Mouse (Mus musculus) forebrain, embryonic 14.5 days (tissue): Measurements from ENCODE around the gene Mbnl2. TPM values are rescaled to one million over a fixed set of nuclear protein-coding genes. Genes with fewer than 3 reads are reported as not detected.

ENCODE experiments used
- ATAC-seq: fragments of 200-750 bp; cut with Nextera tagmentation; 2 replicates; pipeline ENCODE4 v1.8.0; 2017; ENCODE audit warnings: mild to moderate bottlenecking, moderate library complexity
- DNase-seq: peaks from one replicate; pipeline ENCODE4 v3.0.0-alpha.2; 2015; ENCODE audit warnings: low spot score
- H3K27ac ChIP-seq: fragments of 300-500 bp; sonication (generic); 2 replicates; pipeline ENCODE4 v1.5.1; 2014; ENCODE audit warnings: low read depth, mild to moderate bottlenecking, control low read depth, low read length, moderate library complexity
- H3K27me3 ChIP-seq: fragments of 300-500 bp; sonication (generic); replicated peaks from 2 replicates; pipeline ENCODE4 v1.6.1; 2014; ENCODE audit warnings: low read length, control low read depth, mixed read lengths; ENCODE audit not compliant: control insufficient read depth, insufficient read depth
- H3K36me3 ChIP-seq: fragments of 300-500 bp; sonication (generic); 2 replicates; pipeline ENCODE4 v1.6.1; 2014; ENCODE audit warnings: low read length, control low read depth; ENCODE audit not compliant: control insufficient read depth, insufficient read depth
- H3K4me1 ChIP-seq: fragments of 300-500 bp; sonication (generic); 2 replicates; pipeline ENCODE4 v1.6.1; 2014; ENCODE audit warnings: antibody characterized with exemption, low read length, control low read depth; ENCODE audit not compliant: control insufficient read depth, insufficient read depth
- H3K4me2 ChIP-seq: fragments of 300-500 bp; sonication (generic); 2 replicates; pipeline ENCODE4 v1.6.1; 2014; ENCODE audit warnings: mild to moderate bottlenecking, control low read depth, low read length
- H3K4me3 ChIP-seq: fragments of 300-500 bp; sonication (generic); 2 replicates; pipeline ENCODE4 v1.5.1; 2014; ENCODE audit warnings: low read depth, low read length, control low read depth
- H3K9ac ChIP-seq: fragments of 300-500 bp; sonication (generic); 2 replicates; pipeline ENCODE4 v1.6.1; 2014; ENCODE audit warnings: mild to moderate bottlenecking, low read length, control low read depth, moderate library complexity
- H3K9me3 ChIP-seq: fragments of 300-500 bp; sonication (generic); replicated peaks from 2 replicates; pipeline ENCODE4 v1.6.1; 2016; ENCODE audit warnings: low read length, control low read depth, mixed read lengths; ENCODE audit not compliant: control insufficient read depth
- WGBS: fragments of 180-500 bp; shearing (Covaris S2); extraction: QIAGEN DNeasy Blood & Tissue Kit; methylation state at CpG from one replicate; pipeline ENCODE4 v1.1.7; 2014; 5-methylcytosine and 5-hydroxymethylcytosine counted together
- polyA plus RNA-seq: library from polyadenylated mRNA; unstranded; fragments of >200 nt; fragmentation: Nextera tagmentation; extraction: Ambion mirVana; gene quantifications from 2 replicates; pipeline ENCODE4 v1.2.1, GENCODE M21; 2014

The Mbnl2 gene
- polyA plus RNA-seq, 1 experiment from 2014 or later: 21.6 TPM

- no peak for ATAC-seq
- no peaks in the 10 kb centered on the region for H3K4me1 ChIP-seq
- H3K9me3 ChIP-seq: no peaks in the 10 kb centered on the region
- no peak overlapping the region for H3K4me2 ChIP-seq
- WGBS: 94% methylated on average over 5 of the region's 5 CpGs
- no peak overlapping the region for H3K9ac ChIP-seq
- no peaks in the 10 kb centered on the region for H3K27me3 ChIP-seq
- H3K27ac ChIP-seq: no peak overlapping the region
- no peaks in the 10 kb centered on the region; the same call in 1 of the 2 replicates for H3K36me3 ChIP-seq
- H3K4me3 ChIP-seq: no peak overlapping the region
- no peak for DNase-seq
Observed at GRCm38 (mm10) chr14:120384615-120385014, 109.1 kb downstream of the Mbnl2 start.

GRCm38 (mm10) chr14:120387293-120387692 lies 111.8 kb downstream of the Mbnl2 start:
- Histone ChIP-seq H3K4me3 (no peak overlapping the region), H3K36me3 (no peaks in the 10 kb centered on the region), H3K4me2 (no peak overlapping the region), H3K27ac (no peak overlapping the region), H3K4me1 (no peaks in the 10 kb centered on the region), H3K9me3 (no peaks in the 10 kb centered on the region), H3K9ac (no peak overlapping the region), H3K27me3 (no peaks in the 10 kb centered on the region)
- 91% methylated on average over 4 of the region's 4 CpGs for WGBS
- ATAC-seq: no peak
- DNase-seq: no peak

- Histone ChIP-seq H3K9ac (peak overlapping the region; percentile 75), H3K36me3 (no peaks in the 10 kb centered on the region), H3K4me2 (peak overlapping the region; percentile 57), H3K27ac (peak overlapping the region; percentile 29; the same call in 1 of the 2 replicates), H3K4me3 (peak overlapping the region; percentile 36), H3K4me1 (no peaks in the 10 kb centered on the region), H3K9me3 (no peaks in the 10 kb centered on the region), H3K27me3 (no peaks in the 10 kb centered on the region)
- peak; percentile 64 for DNase-seq
- ATAC-seq: peak; percentile 88
- WGBS: 1% methylated on average over 38 of the region's 38 CpGs
Observed at GRCm38 (mm10) chr14:120388818-120389691, 113.6 kb downstream of the Mbnl2 start.

- Histone ChIP-seq H3K9me3 (no peaks in the 10 kb centered on the region), H3K4me3 (no peak overlapping the region), H3K4me1 (no peaks in the 10 kb centered on the region), H3K27ac (no peak overlapping the region), H3K36me3 (no peaks in the 10 kb centered on the region), H3K27me3 (no peaks in the 10 kb centered on the region), H3K4me2 (no peak overlapping the region), H3K9ac (no peak overlapping the region)
- WGBS: 90% methylated on average over 10 of the region's 10 CpGs
- DNase-seq: no peak
- ATAC-seq: no peak
Observed at GRCm38 (mm10) chr14:120390231-120390944, 114.9 kb downstream of the Mbnl2 start.

- 82% methylated on average over 10 of the region's 10 CpGs for WGBS
- H3K27ac ChIP-seq: peak overlapping the region; percentile 52; the same call in 1 of the 2 replicates
- no peaks in the 10 kb centered on the region for H3K27me3 ChIP-seq
- no peak overlapping the region for H3K9ac ChIP-seq
- H3K9me3 ChIP-seq: no peaks in the 10 kb centered on the region
- no peak overlapping the region for H3K4me3 ChIP-seq
- no peak overlapping the region for H3K4me2 ChIP-seq
- H3K4me1 ChIP-seq: no peaks in the 10 kb centered on the region
- H3K36me3 ChIP-seq: no peaks in the 10 kb centered on the region; the same call in 1 of the 2 replicates
- ATAC-seq (no peak), DNase-seq (peak; percentile 32)
Observed at GRCm38 (mm10) chr14:120391701-120392100, 116.2 kb downstream of the Mbnl2 start.

- no peaks in the 10 kb centered on the region; the same call in 1 of the 2 replicates for H3K36me3 ChIP-seq
- no peak overlapping the region for H3K4me3 ChIP-seq
- H3K27ac ChIP-seq: no peak overlapping the region
- H3K4me2 ChIP-seq: no peak overlapping the region
- no peaks in the 10 kb centered on the region for H3K27me3 ChIP-seq
- H3K4me1 ChIP-seq: no peaks in the 10 kb centered on the region
- H3K9me3 ChIP-seq: no peaks in the 10 kb centered on the region
- no peak for DNase-seq
- ATAC-seq: no peak
- 88% methylated on average over 9 of the region's 9 CpGs for whole genome bisulfite sequencing
- H3K9ac ChIP-seq: no peak overlapping the region
Observed at GRCm38 (mm10) chr14:120392441-120392840, 117.0 kb downstream of the Mbnl2 start.

- no peaks in the 10 kb centered on the region for H3K9me3 ChIP-seq
- H3K9ac ChIP-seq: no peak overlapping the region
- no peaks in the 10 kb centered on the region for H3K27me3 ChIP-seq
- no peaks in the 10 kb centered on the region; the same call in 1 of the 2 replicates for H3K36me3 ChIP-seq
- no peaks in the 10 kb centered on the region for H3K4me1 ChIP-seq
- H3K27ac ChIP-seq: no peak overlapping the region
- no peak for DNase-seq
- H3K4me3 ChIP-seq: no peak overlapping the region
- no peak for ATAC-seq
- no peak overlapping the region for H3K4me2 ChIP-seq
- 90% methylated on average over 8 of the region's 8 CpGs for WGBS
Observed at GRCm38 (mm10) chr14:120393441-120393840, 118.0 kb downstream of the Mbnl2 start.

- WGBS: 45% methylated on average over 3 of the region's 3 CpGs
- Histone ChIP-seq H3K9ac (no peak overlapping the region), H3K36me3 (no peaks in the 10 kb centered on the region; the same call in 1 of the 2 replicates), H3K4me2 (no peak overlapping the region), H3K27ac (no peak overlapping the region), H3K4me1 (no peaks in the 10 kb centered on the region), H3K4me3 (no peak overlapping the region), H3K27me3 (no peaks in the 10 kb centered on the region), H3K9me3 (no peaks in the 10 kb centered on the region)
- no peak for ATAC-seq
- no peak for DNase-seq
Observed at GRCm38 (mm10) chr14:120394216-120394615, 118.7 kb downstream of the Mbnl2 start.
